Mouse (Mus musculus): Measurements from ENCODE around the gene Opcml. TPM values are rescaled to one million over a fixed set of nuclear protein-coding genes. Genes with fewer than 3 reads are reported as not detected.

Opcml gene
- polyA plus RNA-seq, 1 experiment: 88.3 TPM

DNA sequence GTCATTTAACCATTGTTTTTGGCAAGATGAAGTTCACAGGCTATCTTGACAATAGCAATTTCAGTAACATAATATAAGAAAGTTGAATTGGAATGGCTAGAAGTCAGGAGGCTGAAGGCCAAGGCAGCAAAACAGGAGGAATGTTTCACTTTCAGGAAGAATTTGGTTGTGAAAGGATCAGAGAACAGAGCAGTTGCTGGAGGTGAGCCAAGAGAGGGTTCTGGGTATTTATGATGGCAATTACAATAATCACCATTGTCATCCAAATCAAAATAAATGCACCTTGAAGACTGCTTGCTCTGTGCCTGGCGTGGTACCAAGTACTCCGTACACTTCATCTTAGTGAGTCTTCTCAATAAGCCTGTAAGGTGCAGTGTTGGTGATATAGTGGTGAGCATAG lies 483.2 kb downstream of the Opcml start:
- TF ChIP-seq POLR2A (IDR thresholded peaks at IDR 0.05; ENCODE audit: extremely low read depth, insufficient read depth, low read length) (no peak), CTCF (IDR thresholded peaks at IDR 0.05; ENCODE audit: extremely low read depth, insufficient read depth, low read length) (no peak)
- Histone ChIP-seq H3K27ac (ENCODE audit: insufficient read depth, low read length) (no peak overlapping the region), H3K4me1 (ENCODE audit: control insufficient read depth, insufficient read depth, low read length) (peaks cover 2% of the 10 kb centered on the region; the same call in 1 of the 2 replicates), H3K4me3 (ENCODE audit: insufficient read depth, low read length) (no peak overlapping the region)

DNA sequence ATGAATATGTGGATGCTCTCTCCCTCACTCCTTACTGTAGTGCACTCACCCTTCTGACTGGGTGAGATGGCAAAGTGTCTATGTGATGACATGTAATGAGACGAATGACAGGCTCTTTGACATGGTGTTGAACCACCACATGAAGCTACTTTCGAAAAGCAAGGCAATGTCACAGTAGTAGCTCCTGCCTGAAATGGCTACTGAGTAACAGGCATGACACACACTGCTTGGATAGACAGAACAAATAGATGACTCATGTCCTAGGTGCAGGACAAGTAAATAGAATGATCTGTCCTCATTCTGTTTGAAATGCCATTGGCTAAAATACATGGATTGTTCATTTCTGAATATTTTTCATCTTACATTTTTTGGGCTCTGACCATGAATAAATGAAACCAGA lies 488.0 kb downstream of the Opcml start:
- Histone ChIP-seq H3K4me3 (ENCODE audit: insufficient read depth, low read length) (no peak overlapping the region), H3K27ac (ENCODE audit: insufficient read depth, low read length) (no peak overlapping the region), H3K4me1 (ENCODE audit: control insufficient read depth, insufficient read depth, low read length) (peaks cover 13% of the 10 kb centered on the region)
- TF ChIP-seq CTCF (IDR thresholded peaks at IDR 0.05; ENCODE audit: extremely low read depth, insufficient read depth, low read length): no peak

DNA sequence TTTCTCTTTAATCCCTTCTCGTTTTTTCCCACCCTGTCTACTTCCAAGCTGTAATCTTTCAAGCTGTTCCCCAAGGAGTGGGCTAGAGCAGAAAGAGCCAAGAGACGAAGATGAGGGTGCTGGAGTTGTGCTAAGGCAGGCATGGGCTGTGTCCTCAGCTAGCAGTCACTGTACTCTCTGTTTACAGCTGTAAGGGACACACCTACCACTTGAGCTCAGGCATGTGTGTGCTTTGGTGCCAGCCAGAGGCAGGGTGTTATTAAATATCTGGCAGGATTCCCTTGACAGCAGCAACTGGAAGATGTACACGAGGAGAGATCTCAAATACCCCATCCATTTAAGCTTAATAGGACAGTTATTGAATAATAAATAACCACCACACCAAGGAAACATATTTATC lies 490.4 kb downstream of the Opcml start:
- Histone ChIP-seq H3K4me1 (ENCODE audit: control insufficient read depth, insufficient read depth, low read length) (peaks cover 13% of the 10 kb centered on the region), H3K4me3 (ENCODE audit: insufficient read depth, low read length) (no peak overlapping the region), H3K27ac (ENCODE audit: insufficient read depth, low read length) (no peak overlapping the region)
- TF ChIP-seq POLR2A (IDR thresholded peaks at IDR 0.05; ENCODE audit: extremely low read depth, insufficient read depth, low read length): no peak
- TF ChIP-seq CTCF (IDR thresholded peaks at IDR 0.05; ENCODE audit: extremely low read depth, insufficient read depth, low read length): no peak

DNA sequence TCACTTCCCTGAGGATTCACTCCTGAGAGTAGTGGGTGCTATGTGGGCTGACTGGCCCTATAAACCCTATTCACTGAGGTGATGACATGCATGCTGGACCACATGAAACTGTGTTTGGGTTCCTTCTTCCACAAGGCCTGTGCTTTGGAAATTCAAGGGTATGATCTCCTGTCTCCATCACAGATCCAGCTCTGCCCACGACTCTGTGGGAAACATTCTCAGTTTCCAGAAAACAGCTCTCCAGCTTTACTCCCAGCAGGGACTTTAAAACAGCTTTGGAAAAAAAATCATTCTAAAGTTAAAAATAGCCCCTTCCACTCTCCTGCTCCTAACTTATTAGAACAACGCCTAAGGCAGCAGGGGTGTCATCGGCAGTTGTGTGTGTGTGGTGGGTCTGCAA lies 491.0 kb downstream of the Opcml start:
- peaks cover 13% of the 10 kb centered on the region for H3K4me1 ChIP-seq (ENCODE audit: control insufficient read depth, insufficient read depth, low read length)
- TF ChIP-seq POLR2A (IDR thresholded peaks at IDR 0.05; ENCODE audit: extremely low read depth, insufficient read depth, low read length) (no peak), CTCF (IDR thresholded peaks at IDR 0.05; ENCODE audit: extremely low read depth, insufficient read depth, low read length) (no peak)
- H3K27ac ChIP-seq (ENCODE audit: insufficient read depth, low read length): no peak overlapping the region
- no peak overlapping the region for H3K4me3 ChIP-seq (ENCODE audit: insufficient read depth, low read length)

DNA sequence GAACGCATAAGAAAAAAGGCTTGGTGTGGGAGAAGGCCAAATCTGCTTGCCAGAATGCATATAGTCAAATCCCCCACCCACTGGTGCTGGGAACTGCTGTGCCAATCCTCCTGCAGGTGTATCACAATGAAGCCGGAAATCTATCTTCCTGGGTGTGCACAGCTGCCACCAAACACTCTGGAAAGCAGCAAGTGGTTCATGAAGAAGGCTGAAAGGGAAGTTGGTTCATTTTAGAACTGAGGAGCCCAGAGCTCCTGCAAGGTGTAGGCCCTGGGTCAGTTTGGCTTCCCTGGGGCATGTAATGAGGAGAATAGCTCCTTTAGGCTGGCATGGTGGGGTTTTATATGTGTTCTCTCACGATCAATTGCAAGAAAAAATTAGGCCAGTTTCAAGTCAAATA lies 494.4 kb downstream of the Opcml start:
- TF ChIP-seq CTCF (IDR thresholded peaks at IDR 0.05; ENCODE audit: extremely low read depth, insufficient read depth, low read length): no peak
- no peak for TF ChIP-seq POLR2A (IDR thresholded peaks at IDR 0.05; ENCODE audit: extremely low read depth, insufficient read depth, low read length)
- no peak overlapping the region for H3K4me3 ChIP-seq (ENCODE audit: insufficient read depth, low read length)
- no peak overlapping the region for H3K27ac ChIP-seq (ENCODE audit: insufficient read depth, low read length)
- H3K4me1 ChIP-seq (ENCODE audit: control insufficient read depth, insufficient read depth, low read length): peaks cover 14% of the 10 kb centered on the region

DNA sequence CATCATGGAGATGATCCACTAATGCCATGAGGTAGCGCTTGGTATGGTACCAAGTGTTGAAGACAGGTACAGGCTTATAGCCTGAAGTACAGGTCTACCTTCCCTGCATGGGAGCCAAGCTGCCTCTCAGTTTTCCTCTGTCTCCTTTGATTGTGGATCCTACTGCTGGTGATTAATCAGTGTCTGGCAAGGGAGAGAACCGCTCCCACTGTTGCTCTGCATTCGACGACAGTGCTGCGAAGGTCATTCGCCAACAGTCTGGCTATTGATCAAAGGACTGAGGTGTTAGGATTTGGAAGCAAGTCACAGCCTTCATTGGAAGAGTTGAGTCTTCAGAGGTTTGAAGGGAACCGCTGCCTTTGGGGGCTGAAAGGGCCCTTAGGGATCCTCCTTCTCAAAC lies 495.8 kb downstream of the Opcml start:
- Histone ChIP-seq H3K4me1 (ENCODE audit: control insufficient read depth, insufficient read depth, low read length) (peaks cover 10% of the 10 kb centered on the region), H3K27ac (ENCODE audit: insufficient read depth, low read length) (no peak overlapping the region), H3K4me3 (ENCODE audit: insufficient read depth, low read length) (no peak overlapping the region)
- TF ChIP-seq CTCF (IDR thresholded peaks at IDR 0.05; ENCODE audit: extremely low read depth, insufficient read depth, low read length): no peak
- no peak for TF ChIP-seq POLR2A (IDR thresholded peaks at IDR 0.05; ENCODE audit: extremely low read depth, insufficient read depth, low read length)

DNA sequence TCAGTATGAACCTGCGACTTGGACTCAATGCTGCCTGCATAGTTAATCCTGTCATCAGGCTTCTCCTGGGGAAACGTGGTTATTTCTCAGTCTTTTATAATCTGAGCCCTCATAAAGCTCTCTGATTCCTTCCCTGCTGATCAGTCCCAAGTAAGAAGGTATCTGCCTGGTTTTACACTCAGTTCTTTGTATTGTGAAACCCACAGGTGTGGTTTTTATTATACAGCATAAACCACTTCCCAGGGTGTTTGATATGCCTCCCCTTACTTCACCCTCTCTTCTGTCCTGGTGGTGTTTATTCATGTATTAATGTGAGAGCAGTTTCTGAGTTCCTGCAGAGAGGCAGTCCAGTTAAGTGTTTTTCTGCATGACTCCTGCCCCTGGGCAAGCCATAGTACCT lies 496.9 kb downstream of the Opcml start:
- Histone ChIP-seq H3K27ac (ENCODE audit: insufficient read depth, low read length) (no peak overlapping the region), H3K4me1 (ENCODE audit: control insufficient read depth, insufficient read depth, low read length) (peaks cover 5% of the 10 kb centered on the region), H3K4me3 (ENCODE audit: insufficient read depth, low read length) (no peak overlapping the region)
- TF ChIP-seq CTCF (IDR thresholded peaks at IDR 0.05; ENCODE audit: extremely low read depth, insufficient read depth, low read length) (no peak), POLR2A (IDR thresholded peaks at IDR 0.05; ENCODE audit: extremely low read depth, insufficient read depth, low read length) (no peak)

DNA sequence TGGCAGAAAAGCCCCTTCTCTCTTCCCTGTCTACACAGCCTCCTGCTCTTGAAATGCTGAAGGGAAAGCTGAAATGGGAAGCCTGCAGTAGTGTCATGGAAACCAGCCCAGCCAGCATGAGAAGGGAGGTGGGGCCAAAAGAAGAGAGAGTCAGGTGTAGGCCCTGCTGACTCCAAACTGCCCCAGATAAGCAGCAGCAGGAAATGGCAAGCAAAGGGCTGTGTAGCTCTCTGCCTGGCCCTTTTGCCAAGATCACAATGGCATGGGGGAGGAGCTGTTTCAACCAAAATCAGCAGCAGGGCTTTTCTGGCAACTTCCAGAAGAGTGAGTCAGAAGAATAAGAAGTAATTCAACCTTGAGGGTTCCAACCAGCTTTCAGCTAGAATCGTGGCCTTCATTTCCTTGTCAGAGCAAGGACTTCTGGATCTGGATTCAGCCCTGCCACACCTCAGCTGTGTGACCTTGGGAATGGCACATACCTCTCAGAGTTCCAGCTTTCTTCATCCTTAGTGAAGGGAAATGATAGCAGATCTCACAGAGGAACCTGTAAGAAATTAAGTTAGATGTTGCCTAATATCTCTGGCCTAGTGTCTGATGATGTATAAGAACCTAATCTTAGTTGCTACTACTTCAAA lies 499.2 kb downstream of the Opcml start:
- no peak for TF ChIP-seq POLR2A (IDR thresholded peaks at IDR 0.05; ENCODE audit: extremely low read depth, insufficient read depth, low read length)
- TF ChIP-seq CTCF (IDR thresholded peaks at IDR 0.05; ENCODE audit: extremely low read depth, insufficient read depth, low read length): no peak
- peaks cover 3% of the 10 kb centered on the region for H3K4me1 ChIP-seq (ENCODE audit: control insufficient read depth, insufficient read depth, low read length)
- H3K4me3 ChIP-seq (ENCODE audit: insufficient read depth, low read length): no peak overlapping the region
- no peak overlapping the region for H3K27ac ChIP-seq (ENCODE audit: insufficient read depth, low read length)

DNA sequence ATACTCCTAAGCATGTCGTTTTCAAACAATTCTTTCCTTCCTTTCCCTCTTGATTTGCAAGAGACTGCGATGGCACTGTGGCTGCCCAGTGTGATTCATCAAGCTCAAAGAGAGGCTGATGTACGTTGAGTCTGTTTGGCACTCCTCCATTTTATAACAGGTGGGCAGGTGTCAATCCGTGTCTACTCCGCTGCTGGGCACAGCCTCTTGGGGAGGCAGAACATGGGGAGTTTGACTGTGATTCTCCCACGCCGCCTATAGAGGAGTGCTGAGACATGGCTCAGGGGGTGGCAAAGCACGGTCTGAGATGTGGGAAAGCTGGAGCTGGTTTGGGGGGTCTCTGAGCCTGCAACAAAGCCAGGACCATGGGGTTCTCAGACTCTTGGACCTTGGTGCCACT lies 513.1 kb downstream of the Opcml start:
- H3K4me3 ChIP-seq (ENCODE audit: insufficient read depth, low read length): no peak overlapping the region
- no peaks in the 10 kb centered on the region for H3K4me1 ChIP-seq (ENCODE audit: control insufficient read depth, insufficient read depth, low read length)
- H3K27ac ChIP-seq (ENCODE audit: insufficient read depth, low read length): no peak overlapping the region
- no peak for TF ChIP-seq POLR2A (IDR thresholded peaks at IDR 0.05; ENCODE audit: extremely low read depth, insufficient read depth, low read length)
- no peak for TF ChIP-seq CTCF (IDR thresholded peaks at IDR 0.05; ENCODE audit: extremely low read depth, insufficient read depth, low read length)

DNA sequence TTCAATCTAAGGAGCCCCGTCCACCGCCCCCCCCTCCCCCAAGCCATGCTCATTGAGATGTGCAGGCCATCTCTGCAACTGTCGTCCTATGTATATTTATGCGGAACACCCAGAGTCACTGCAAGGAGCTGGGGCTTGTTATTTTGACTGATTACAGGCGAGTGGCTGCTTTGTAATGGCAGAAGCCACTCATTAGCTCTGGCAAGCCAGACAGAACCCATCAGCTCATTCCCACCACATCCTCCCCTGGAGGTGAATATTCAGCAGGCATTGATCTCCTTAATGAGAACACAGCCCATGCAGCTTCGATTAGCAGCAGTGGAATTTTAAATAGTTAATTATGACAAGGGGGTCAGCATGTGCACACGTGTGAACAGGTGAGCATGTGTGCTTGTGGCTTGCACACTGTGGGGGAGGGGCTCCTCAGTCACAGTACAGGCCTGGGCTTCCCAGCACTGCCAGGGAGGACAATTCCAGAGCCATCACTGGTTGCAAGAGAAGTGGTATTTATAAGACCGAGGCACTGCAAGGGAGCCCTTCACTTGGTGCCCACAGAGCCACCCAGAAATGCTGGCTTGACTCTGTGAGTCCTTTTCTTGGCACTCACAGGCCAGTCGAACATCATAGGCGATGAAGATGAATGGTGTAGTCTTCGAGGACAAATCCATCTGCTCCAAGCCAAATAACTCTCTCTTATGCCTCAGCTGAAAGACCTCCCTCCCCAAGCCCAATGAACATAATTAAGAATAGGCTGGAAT lies 516.0 kb downstream of the Opcml start:
- TF ChIP-seq POLR2A (IDR thresholded peaks at IDR 0.05; ENCODE audit: extremely low read depth, insufficient read depth, low read length) (no peak), CTCF (IDR thresholded peaks at IDR 0.05; ENCODE audit: extremely low read depth, insufficient read depth, low read length) (no peak)
- H3K4me3 ChIP-seq (ENCODE audit: insufficient read depth, low read length): no peak overlapping the region
- no peaks in the 10 kb centered on the region for H3K4me1 ChIP-seq (ENCODE audit: control insufficient read depth, insufficient read depth, low read length)
- no peak overlapping the region for H3K27ac ChIP-seq (ENCODE audit: insufficient read depth, low read length)

Measured in cortical plate, adult 2 months (tissue).